Mouse (Mus musculus) forebrain, embryonic 14.5 days (tissue): ENCODE measurements at regions not wholly inside any gene's neighbourhood (a gene's known extent, or its start where the extent isn't known, plus 50 kb on each side); places are given as distances from the start of the nearest gene placed in this dataset.

Source experiments
- ATAC-seq: fragments of 200-750 bp; cut with Nextera tagmentation; 2 replicates; pipeline ENCODE4 v1.8.0; 2017; ENCODE audit warnings: mild to moderate bottlenecking, moderate library complexity
- DNase-seq: peaks from one replicate; pipeline ENCODE4 v3.0.0-alpha.2; 2015; ENCODE audit warnings: low spot score
- H3K27ac ChIP-seq: fragments of 300-500 bp; sonication (generic); 2 replicates; pipeline ENCODE4 v1.5.1; 2014; ENCODE audit warnings: low read depth, mild to moderate bottlenecking, control low read depth, low read length, moderate library complexity
- H3K27me3 ChIP-seq: fragments of 300-500 bp; sonication (generic); replicated peaks from 2 replicates; pipeline ENCODE4 v1.6.1; 2014; ENCODE audit warnings: low read length, control low read depth, mixed read lengths; ENCODE audit not compliant: control insufficient read depth, insufficient read depth
- H3K36me3 ChIP-seq: fragments of 300-500 bp; sonication (generic); 2 replicates; pipeline ENCODE4 v1.6.1; 2014; ENCODE audit warnings: low read length, control low read depth; ENCODE audit not compliant: control insufficient read depth, insufficient read depth
- H3K4me1 ChIP-seq: fragments of 300-500 bp; sonication (generic); 2 replicates; pipeline ENCODE4 v1.6.1; 2014; ENCODE audit warnings: antibody characterized with exemption, low read length, control low read depth; ENCODE audit not compliant: control insufficient read depth, insufficient read depth
- H3K4me2 ChIP-seq: fragments of 300-500 bp; sonication (generic); 2 replicates; pipeline ENCODE4 v1.6.1; 2014; ENCODE audit warnings: mild to moderate bottlenecking, control low read depth, low read length
- H3K4me3 ChIP-seq: fragments of 300-500 bp; sonication (generic); 2 replicates; pipeline ENCODE4 v1.5.1; 2014; ENCODE audit warnings: low read depth, low read length, control low read depth
- H3K9ac ChIP-seq: fragments of 300-500 bp; sonication (generic); 2 replicates; pipeline ENCODE4 v1.6.1; 2014; ENCODE audit warnings: mild to moderate bottlenecking, low read length, control low read depth, moderate library complexity
- H3K9me3 ChIP-seq: fragments of 300-500 bp; sonication (generic); replicated peaks from 2 replicates; pipeline ENCODE4 v1.6.1; 2016; ENCODE audit warnings: low read length, control low read depth, mixed read lengths; ENCODE audit not compliant: control insufficient read depth
- WGBS: fragments of 180-500 bp; shearing (Covaris S2); extraction: QIAGEN DNeasy Blood & Tissue Kit; methylation state at CpG from one replicate; pipeline ENCODE4 v1.1.7; 2014; 5-methylcytosine and 5-hydroxymethylcytosine counted together

DNA sequence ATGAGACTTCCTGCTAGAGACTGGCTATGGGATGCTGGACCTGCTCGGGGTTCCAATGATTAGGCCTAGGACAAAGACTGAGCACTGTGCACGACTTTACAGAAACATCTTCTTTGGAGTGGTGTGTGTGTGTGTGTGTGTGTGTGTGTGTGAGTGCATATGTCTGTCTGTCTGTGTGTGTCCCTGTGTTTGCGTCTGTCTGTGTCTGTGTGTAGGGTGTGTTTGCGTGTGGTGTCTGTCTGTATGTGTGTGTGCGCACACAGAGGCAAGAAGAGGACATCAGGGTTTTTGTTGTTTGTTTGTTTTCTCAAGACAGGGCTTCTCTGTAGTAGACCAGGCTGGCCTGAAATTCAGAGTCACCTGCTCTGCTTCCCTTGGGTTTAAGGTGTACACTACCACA is 51.9 kb upstream of the Slco4a1 start:
- no peak overlapping the region for H3K4me2 ChIP-seq
- no peak overlapping the region for H3K4me3 ChIP-seq
- ATAC-seq (no peak), DNase-seq (no peak)
- H3K27me3 ChIP-seq = no peaks in the 10 kb centered on the region
- no peak overlapping the region for H3K9ac ChIP-seq
- no peaks in the 10 kb centered on the region for H3K9me3 ChIP-seq
- no peaks in the 10 kb centered on the region for H3K36me3 ChIP-seq
- H3K4me1 ChIP-seq = no peaks in the 10 kb centered on the region; the same call in 1 of the 2 replicates
- 87% methylated on average over 5 of the region's 5 CpGs for WGBS
- no peak overlapping the region for H3K27ac ChIP-seq

DNA sequence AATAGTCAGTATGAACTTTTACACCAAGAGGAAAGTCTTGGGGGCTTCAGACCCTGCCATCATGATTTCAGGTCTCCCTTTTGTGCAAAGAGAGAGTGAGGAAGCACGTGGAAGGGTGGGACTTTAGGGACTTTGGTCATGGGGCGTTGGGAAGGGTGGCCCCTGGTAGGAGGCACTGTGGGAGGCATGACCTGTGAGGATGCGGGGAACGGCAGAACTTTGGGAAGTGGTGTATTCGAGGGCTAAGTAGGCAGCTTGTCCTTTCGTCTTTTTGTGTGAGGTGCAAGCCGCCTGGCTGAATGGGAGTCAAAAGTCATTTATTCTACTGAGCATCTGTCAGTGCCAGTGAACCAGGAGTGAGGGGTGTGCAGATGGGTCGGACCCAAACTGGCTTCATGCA is 52.4 kb upstream of the Slco4a1 start:
- 72% methylated on average over 8 of the region's 8 CpGs for WGBS
- Histone ChIP-seq H3K27me3 (no peaks in the 10 kb centered on the region), H3K36me3 (no peaks in the 10 kb centered on the region), H3K9ac (no peak overlapping the region), H3K27ac (no peak overlapping the region), H3K4me3 (no peak overlapping the region), H3K4me2 (no peak overlapping the region), H3K9me3 (no peaks in the 10 kb centered on the region), H3K4me1 (no peaks in the 10 kb centered on the region)
- ATAC-seq (no peak), DNase-seq (no peak)

- Histone ChIP-seq H3K4me3 (no peak overlapping the region), H3K27me3 (no peaks in the 10 kb centered on the region), H3K27ac (no peak overlapping the region), H3K9me3 (no peaks in the 10 kb centered on the region), H3K9ac (no peak overlapping the region), H3K4me1 (no peaks in the 10 kb centered on the region), H3K4me2 (no peak overlapping the region), H3K36me3 (no peaks in the 10 kb centered on the region)
- WGBS = 83% methylated on average over 9 of the region's 9 CpGs
- DNase-seq (no peak), ATAC-seq (no peak)
These were observed 53.1 kb upstream of the Slco4a1 start for GRCm38 (mm10) chr2:180402851-180403459.

GRCm38 (mm10) chr2:180402433-180402832 is 53.6 kb upstream of the Slco4a1 start:
- Histone ChIP-seq H3K9me3 (no peaks in the 10 kb centered on the region), H3K4me3 (no peak overlapping the region)

GRCm38 (mm10) chr2:180401409-180402391 is 54.3 kb upstream of the Slco4a1 start:
- H3K27ac ChIP-seq = no peak overlapping the region
- no peaks in the 10 kb centered on the region for H3K9me3 ChIP-seq
- DNase-seq (no peak), ATAC-seq (no peak)
- H3K4me1 ChIP-seq = no peaks in the 10 kb centered on the region
- no peak overlapping the region for H3K4me3 ChIP-seq
- H3K4me2 ChIP-seq = no peak overlapping the region
- WGBS = 86% methylated on average over 8 of the region's 8 CpGs
- H3K27me3 ChIP-seq = no peaks in the 10 kb centered on the region
- no peaks in the 10 kb centered on the region for H3K36me3 ChIP-seq
- H3K9ac ChIP-seq = no peak overlapping the region

More at GRCm38 (mm10) chr2:180402433-180402832, 53.6 kb upstream of the Slco4a1 start:
- Histone ChIP-seq H3K4me1 (no peaks in the 10 kb centered on the region), H3K27ac (no peak overlapping the region), H3K9ac (no peak overlapping the region), H3K4me2 (no peak overlapping the region), H3K27me3 (no peaks in the 10 kb centered on the region), H3K36me3 (no peaks in the 10 kb centered on the region)
- no peak for DNase-seq
- ATAC-seq = no peak
- WGBS = 88% methylated on average over 4 of the region's 4 CpGs

- Histone ChIP-seq H3K36me3 (no peaks in the 10 kb centered on the region), H3K9ac (no peak overlapping the region), H3K27ac (no peak overlapping the region), H3K9me3 (no peaks in the 10 kb centered on the region), H3K4me2 (no peak overlapping the region), H3K27me3 (no peaks in the 10 kb centered on the region), H3K4me3 (no peak overlapping the region), H3K4me1 (no peaks in the 10 kb centered on the region)
- ATAC-seq (no peak), DNase-seq (no peak)
- 91% methylated on average over 5 of the region's 5 CpGs for WGBS
These were observed 55.5 kb upstream of the Slco4a1 start for GRCm38 (mm10) chr2:180400514-180401019.

DNA sequence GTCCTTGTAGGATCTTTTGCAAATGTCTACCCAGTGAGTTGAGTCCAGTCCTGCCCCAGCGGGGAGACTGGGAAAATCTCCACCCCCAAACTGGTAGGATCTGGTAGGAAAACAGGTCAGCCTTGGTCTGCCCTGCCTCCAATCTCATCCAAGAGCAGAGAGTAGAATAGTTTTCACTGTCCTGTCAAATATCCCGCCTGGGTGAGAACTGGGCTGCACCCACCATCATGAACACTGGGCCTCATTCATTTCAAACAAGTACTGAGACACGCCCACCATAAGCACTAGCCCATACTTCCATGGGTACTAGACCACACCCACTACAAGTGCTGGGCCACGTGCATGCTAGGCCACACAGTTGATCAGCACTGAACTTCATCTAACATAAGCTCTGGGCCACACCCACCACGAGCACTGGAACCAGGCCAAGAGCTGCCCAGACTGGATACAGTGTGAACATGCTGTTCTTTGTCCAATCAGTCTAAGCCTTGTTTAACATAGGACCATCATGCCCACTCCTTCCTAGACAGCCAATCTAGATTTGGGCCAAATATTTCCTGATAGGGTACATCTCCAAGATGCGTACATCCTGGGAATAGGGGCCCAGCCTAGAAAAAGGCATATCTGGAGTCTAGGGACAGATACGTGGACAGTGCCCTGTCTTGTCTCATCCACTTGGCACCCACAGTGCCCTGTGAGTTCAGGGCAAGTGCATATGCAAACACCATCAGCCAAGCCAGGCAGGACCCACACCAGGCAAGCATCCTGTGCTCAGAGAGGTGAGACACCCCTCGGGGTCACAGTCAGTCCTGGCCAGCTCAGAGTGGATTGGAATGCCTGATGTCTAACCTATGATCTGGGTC is 56.2 kb upstream of the Slco4a1 start:
- Histone ChIP-seq H3K9ac (no peak overlapping the region), H3K27me3 (no peaks in the 10 kb centered on the region)
- WGBS = 70% methylated on average over 8 of the region's 8 CpGs

DNA sequence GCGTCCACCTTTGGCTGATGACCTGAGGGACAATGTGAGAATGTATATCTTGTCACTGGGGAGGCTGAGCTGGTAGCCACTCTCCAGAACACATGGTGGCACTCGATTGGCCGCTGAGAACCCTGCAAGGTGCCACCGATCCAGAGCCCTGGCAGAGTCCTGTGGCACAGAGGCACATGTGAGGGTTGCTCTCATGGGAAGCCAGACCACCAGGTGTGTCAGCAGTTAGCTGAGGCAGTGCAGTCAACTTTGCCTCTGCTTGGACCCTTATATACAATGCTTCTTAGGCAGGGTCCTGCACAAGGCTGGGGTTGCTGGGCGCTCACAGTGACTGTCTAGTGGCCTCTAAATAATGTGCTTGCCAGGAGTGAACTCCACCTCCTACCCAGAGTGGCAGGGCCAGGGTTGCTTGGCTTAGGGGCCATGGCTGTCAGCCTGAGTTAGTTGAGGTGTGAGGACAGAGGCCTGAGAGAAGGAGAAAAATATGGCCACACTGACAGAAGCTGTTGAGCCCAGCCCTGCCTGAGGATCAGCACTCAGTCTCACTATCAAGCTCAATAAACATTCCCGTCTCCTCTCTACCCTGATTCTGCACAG is 57.1 kb upstream of the Slco4a1 start:
- Histone ChIP-seq H3K4me2 (no peak overlapping the region), H3K36me3 (no peaks in the 10 kb centered on the region), H3K9me3 (no peaks in the 10 kb centered on the region), H3K27me3 (no peaks in the 10 kb centered on the region), H3K4me3 (no peak overlapping the region), H3K27ac (no peak overlapping the region), H3K4me1 (no peaks in the 10 kb centered on the region), H3K9ac (no peak overlapping the region)
- ATAC-seq (no peak), DNase-seq (no peak)
- 88% methylated on average over 6 of the region's 6 CpGs for whole genome bisulfite sequencing

More for the DNA sequence above, 56.2 kb upstream of the Slco4a1 start:
- no peak overlapping the region for H3K4me3 ChIP-seq
- DNase-seq = peak; percentile 41
- no peak overlapping the region for H3K27ac ChIP-seq
- no peaks in the 10 kb centered on the region for H3K36me3 ChIP-seq
- ATAC-seq = no peak
- H3K4me1 ChIP-seq = no peaks in the 10 kb centered on the region
- H3K9me3 ChIP-seq = no peaks in the 10 kb centered on the region
- H3K4me2 ChIP-seq = no peak overlapping the region
